Mouse (Mus musculus) CD4-positive, CD25-positive, alpha-beta regulatory T cell, adult 2 months (primary cell): Measurements from ENCODE around the gene Zfp954.

ENCODE experiments used
- DNase-seq: peaks from one replicate; pipeline ENCODE4 v3.0.0-alpha.2; 2012; ENCODE audit warnings: low read depth, low spot score

Zfp954 gene

GRCm38 (mm10) chr7:7120921-7121601 is at the start of gene Zfp954:
Gene Zfp954 (minus strand): TSS chr7:7121488.
- DNase-seq = peak; percentile 90

- no peak for DNase-seq
Observed at GRCm38 (mm10) chr7:7145991-7146608, 24.8 kb upstream of the Zfp954 start.

GRCm38 (mm10) chr7:7144215-7144614 is 22.9 kb upstream of the Zfp954 start:
- no peak for DNase-seq

GRCm38 (mm10) chr7:7136379-7136866 is 15.1 kb upstream of the Zfp954 start, which contains the start of gene Zfp773:
Gene Zfp773 (minus strand): TSS chr7:7136755.
- peak; percentile 68 for DNase-seq

- DNase-seq = no peak
Observed at GRCm38 (mm10) chr7:7132751-7133150, 11.5 kb upstream of the Zfp954 start.

GRCm38 (mm10) chr7:7130491-7131124 is 9.3 kb upstream of the Zfp954 start:
- peak; percentile 16 for DNase-seq

GRCm38 (mm10) chr7:7121602-7121980 is 303 bp upstream of the Zfp954 start:
- DNase-seq = no peak

- no peak for DNase-seq
Observed at GRCm38 (mm10) chr7:7118441-7118840, 2.8 kb downstream of the Zfp954 start.

- no peak for DNase-seq
Observed at GRCm38 (mm10) chr7:7108501-7108900, 12.8 kb downstream of the Zfp954 start.
